Comparison of ENCODE assay signal across 12 mouse cellular contexts in genomic region chr10:80332525-80332989, GRCm38 (mm10). TPM values are rescaled to one million over a fixed set of nuclear protein-coding genes. Genes with fewer than 3 reads are reported as not detected.
A peak's percentile ranks its signal among the peaks of the same experiment; 100 is the strongest.
DNase-seq lines count a peak whose midpoint lies in the region; ATAC-seq and TF ChIP-seq lines count a peak whose summit lies in the region.
"Had no signal": no experiment of that assay in that cellular context is flagged by ENCODE, and none has a peak within 500 bp of the region (broad histone marks: within the 10 kb centered on the region; RNA-seq: fewer than 3 reads in every experiment).

No protein-coding gene starts in this region.

- WGBS in hindbrain, postnatal 0 days = 72% methylated on average over 5 of the region's 5 CpGs
- 81% methylated on average over 5 of the region's 5 CpGs for whole genome bisulfite sequencing in hindbrain, embryonic 11.5 days
- 51% methylated on average over 5 of the region's 5 CpGs for WGBS in liver, embryonic 13.5 days (ENCODE audit: insufficient replicate concordance)

- H3K4me1 ChIP-seq in hindbrain, postnatal 0 days (ENCODE audit: insufficient read depth, low read length) = peaks cover 6% of the 10 kb centered on the region
- H3K4me1 ChIP-seq in hindbrain, embryonic 11.5 days (replicated peaks; ENCODE audit: control insufficient read depth, insufficient read depth, low read length) = 0 out of 2 replicates have a peak, but pooled peaks cover 5% of the 10 kb centered on the region
- peaks cover 66% of the 10 kb centered on the region for H3K4me1 ChIP-seq in liver, embryonic 13.5 days (replicated peaks)

- H3K9ac ChIP-seq in hindbrain, postnatal 0 days (replicated peaks; ENCODE audit: low read length) = no peak overlapping the region
- H3K9ac ChIP-seq in hindbrain, embryonic 11.5 days (ENCODE audit: low read depth, low read length) = no peak overlapping the region
- H3K9ac ChIP-seq in liver, embryonic 13.5 days = peak overlapping the region; percentile 83
- H3K9ac ChIP-seq: embryonic facial prominence, embryonic 12.5 days; hindbrain, embryonic 12.5 days had no signal

- H3K27me3 ChIP-seq in hindbrain, postnatal 0 days (ENCODE audit: insufficient read depth, low read length) = no peaks in the 10 kb centered on the region
- H3K27me3 ChIP-seq in hindbrain, embryonic 11.5 days (ENCODE audit: control insufficient read depth, insufficient read depth, low read length) = peaks cover 7% of the 10 kb centered on the region
- H3K27me3 ChIP-seq in liver, embryonic 13.5 days = peaks cover 8% of the 10 kb centered on the region

- ATAC-seq in hindbrain, postnatal 0 days = no peak
- ATAC-seq in hindbrain, embryonic 11.5 days (ENCODE audit: low FRiP score) = no peak
- no peak for ATAC-seq in liver, embryonic 13.5 days (ENCODE audit: low read depth)
- no peak for ATAC-seq in granulocyte monocyte progenitor cell, adult 5-6 weeks (replicated peaks; ENCODE audit: poor library complexity, severe bottlenecking)

- no peaks in the 10 kb centered on the region for H3K36me3 ChIP-seq in hindbrain, postnatal 0 days (ENCODE audit: insufficient read depth, low read length)
- H3K36me3 ChIP-seq in hindbrain, embryonic 11.5 days (ENCODE audit: control insufficient read depth, insufficient read depth, low read length) = no peaks in the 10 kb centered on the region
- peaks cover 35% of the 10 kb centered on the region for H3K36me3 ChIP-seq in liver, embryonic 13.5 days
- H3K36me3 ChIP-seq: embryonic facial prominence, embryonic 12.5 days; hindbrain, embryonic 12.5 days had no signal

- peak; percentile 54 for DNase-seq in hindbrain, postnatal 0 days (ENCODE audit: low spot score)
- DNase-seq in hindbrain, embryonic 11.5 days (ENCODE audit: low spot score) = no peak
- DNase-seq in adipocyte (ENCODE audit: low spot score) = peak; percentile 75
- peak; percentile 65 to 67 for DNase-seq in cerebellum, postnatal 25 days
- DNase-seq in liver, embryonic 13.5 days = no peak
- DNase-seq in ovary, adult 18-20 months (ENCODE audit: low spot score) = no peak
- no peak for DNase-seq in frontal cortex, postnatal 36 days (ENCODE audit: low spot score in 2 of 2)
- DNase-seq: heart, adult 18-20 months; layer of hippocampus, postnatal 36 days had no signal

- no peaks in the 10 kb centered on the region for H3K9me3 ChIP-seq in hindbrain, postnatal 0 days (ENCODE audit: low read length)
- H3K9me3 ChIP-seq in hindbrain, embryonic 11.5 days (ENCODE audit: control insufficient read depth, low read length) = no peaks in the 10 kb centered on the region
- no peaks in the 10 kb centered on the region for H3K9me3 ChIP-seq in liver, embryonic 13.5 days (replicated peaks)
- H3K9me3 ChIP-seq: embryonic facial prominence, embryonic 12.5 days; hindbrain, embryonic 12.5 days had no signal

- no peak for TF ChIP-seq CTCF in hindbrain, postnatal 0 days (IDR thresholded peaks at IDR 0.05; ENCODE audit: low read depth)

- H3K4me2 ChIP-seq in hindbrain, postnatal 0 days (ENCODE audit: low read depth, low read length) = no peak overlapping the region
- H3K4me2 ChIP-seq in hindbrain, embryonic 11.5 days (replicated peaks; ENCODE audit: low read depth, low read length) = no peak overlapping the region
- H3K4me2 ChIP-seq in liver, embryonic 13.5 days = peak overlapping the region; percentile 98
- H3K4me2 ChIP-seq: embryonic facial prominence, embryonic 12.5 days; hindbrain, embryonic 12.5 days had no signal

- H3K27ac ChIP-seq in hindbrain, postnatal 0 days = peak overlapping the region; percentile 68; the same call in 1 of the 2 replicates
- no peak overlapping the region for H3K27ac ChIP-seq in hindbrain, embryonic 11.5 days (ENCODE audit: low read depth, low read length)
- H3K27ac ChIP-seq in liver, embryonic 13.5 days = peak overlapping the region; percentile 96
- H3K27ac ChIP-seq: embryonic facial prominence, embryonic 12.5 days; hindbrain, embryonic 12.5 days had no signal

- no peak overlapping the region for H3K4me3 ChIP-seq in hindbrain, postnatal 0 days (ENCODE audit: low read length)
- no peak overlapping the region for H3K4me3 ChIP-seq in hindbrain, embryonic 11.5 days (ENCODE audit: low read depth, low read length)
- H3K4me3 ChIP-seq in liver, embryonic 13.5 days (replicated peaks) = peak overlapping the region; percentile 71
- H3K4me3 ChIP-seq: hindbrain, embryonic 12.5 days had no signal

RNA-seq across cellular contexts. Expression of gene Reep6, which starts 2.8 kb away (rescaled TPM):
- total RNA-seq in hindbrain, postnatal 0 days (2014; rRNA removed) = 3.7 TPM in 2 replicates
- polyA plus RNA-seq in hindbrain, postnatal 0 days (2015; fragmentation: Nextera tagmentation; extraction: Ambion mirVana) = 5.2 and 5.5 TPM in 2 replicates
- polyA plus RNA-seq in hindbrain, embryonic 11.5 days (2014; fragmentation: Nextera tagmentation; extraction: Ambion mirVana) = 3.7 and 3.8 TPM in 2 replicates
- 50.9 and 65.0 TPM in 2 replicates for polyA plus RNA-seq in liver, embryonic 13.5 days (2015; fragmentation: Nextera tagmentation; extraction: Ambion mirVana)
- 0.11 and 0.60 TPM in 2 replicates for total RNA-seq in granulocyte monocyte progenitor cell, adult 5-6 weeks (2014; fragmentation: Nextera tagmentation)
- 0.22 and 2.7 TPM in 2 replicates for total RNA-seq in granulocyte monocyte progenitor cell, adult 5-6 weeks (2017)

RNA-seq across cellular contexts. Expression of gene Pcsk4, which starts 3.3 kb away (rescaled TPM):
- total RNA-seq in hindbrain, postnatal 0 days (2014; rRNA removed) = 3.8 and 6.7 TPM in 2 replicates
- polyA plus RNA-seq in hindbrain, postnatal 0 days (2015; fragmentation: Nextera tagmentation; extraction: Ambion mirVana) = 11.0 and 11.8 TPM in 2 replicates
- polyA plus RNA-seq in hindbrain, embryonic 11.5 days (2014; fragmentation: Nextera tagmentation; extraction: Ambion mirVana) = 1.1 and 1.8 TPM in 2 replicates
- 5.3 TPM in 2 replicates for polyA plus RNA-seq in liver, embryonic 13.5 days (2015; fragmentation: Nextera tagmentation; extraction: Ambion mirVana)
- total RNA-seq in granulocyte monocyte progenitor cell, adult 5-6 weeks (2014; fragmentation: Nextera tagmentation) = 6.7 and 7.2 TPM in 2 replicates
- 0.98 and 1.6 TPM in 2 replicates for total RNA-seq in granulocyte monocyte progenitor cell, adult 5-6 weeks (2017)

RNA-seq across cellular contexts. Expression of gene 2310011J03Rik, which starts 12.2 kb away (rescaled TPM):
- 28.9 and 36.0 TPM in 2 replicates for total RNA-seq in hindbrain, postnatal 0 days (2014; rRNA removed)
- 35.7 and 38.4 TPM in 2 replicates for polyA plus RNA-seq in hindbrain, postnatal 0 days (2015; fragmentation: Nextera tagmentation; extraction: Ambion mirVana)
- 32.9 and 34.9 TPM in 2 replicates for polyA plus RNA-seq in hindbrain, embryonic 11.5 days (2014; fragmentation: Nextera tagmentation; extraction: Ambion mirVana)
- polyA plus RNA-seq in liver, embryonic 13.5 days (2015; fragmentation: Nextera tagmentation; extraction: Ambion mirVana) = 42.3 and 43.7 TPM in 2 replicates
- 35.2 and 45.0 TPM in 2 replicates for total RNA-seq in granulocyte monocyte progenitor cell, adult 5-6 weeks (2014; fragmentation: Nextera tagmentation)
- total RNA-seq in granulocyte monocyte progenitor cell, adult 5-6 weeks (2017) = 16.4 and 17.4 TPM in 2 replicates

RNA-seq across cellular contexts. Expression of gene Adamtsl5, which starts 15.7 kb away (rescaled TPM):
- total RNA-seq in hindbrain, postnatal 0 days (2014; rRNA removed) = 0.18 and 1.0 TPM in 2 replicates
- 0.91 and 1.2 TPM in 2 replicates for polyA plus RNA-seq in hindbrain, postnatal 0 days (2015; fragmentation: Nextera tagmentation; extraction: Ambion mirVana)
- polyA plus RNA-seq in hindbrain, embryonic 11.5 days (2014; fragmentation: Nextera tagmentation; extraction: Ambion mirVana) = 0.54 and 0.70 TPM in 2 replicates
- polyA plus RNA-seq in liver, embryonic 13.5 days (2015; fragmentation: Nextera tagmentation; extraction: Ambion mirVana) = 1.8 and 2.5 TPM in 2 replicates
- not detected in 2 replicates for total RNA-seq in granulocyte monocyte progenitor cell, adult 5-6 weeks (2014; fragmentation: Nextera tagmentation)
- not detected in 2 replicates for total RNA-seq in granulocyte monocyte progenitor cell, adult 5-6 weeks (2017)

RNA-seq across cellular contexts. Expression of gene Plk5, which starts 23.7 kb away (rescaled TPM):
- total RNA-seq in hindbrain, postnatal 0 days (2014; rRNA removed) = 15.7 and 18.3 TPM in 2 replicates
- polyA plus RNA-seq in hindbrain, postnatal 0 days (2015; fragmentation: Nextera tagmentation; extraction: Ambion mirVana) = 8.9 and 9.3 TPM in 2 replicates
- polyA plus RNA-seq in hindbrain, embryonic 11.5 days (2014; fragmentation: Nextera tagmentation; extraction: Ambion mirVana) = 0.11 and 0.14 TPM in 2 replicates
- 0.12 TPM in 1 of 2 replicates, not detected in the other for polyA plus RNA-seq in liver, embryonic 13.5 days (2015; fragmentation: Nextera tagmentation; extraction: Ambion mirVana)
- not detected in 2 replicates for total RNA-seq in granulocyte monocyte progenitor cell, adult 5-6 weeks (2014; fragmentation: Nextera tagmentation)
- not detected in 2 replicates for total RNA-seq in granulocyte monocyte progenitor cell, adult 5-6 weeks (2017)

Comparison
In these comparisons a context has a peak if more than half of its experiments do, and no peak if none do; other contexts are left out.
1. DNase-seq: peak in hindbrain, postnatal 0 days (single experiment), adipocyte (single experiment) and cerebellum, postnatal 25 days (2 of 2); none in hindbrain, embryonic 11.5 days (single experiment), liver, embryonic 13.5 days (single experiment), ovary, adult 18-20 months (single experiment) and frontal cortex, postnatal 36 days (0 of 2).